Mouse (Mus musculus) neural tube, embryonic 14.5 days (tissue): ENCODE results near the gene Eml2. TPM values are rescaled to one million over a fixed set of nuclear protein-coding genes. Genes with fewer than 3 reads are reported as not detected.

ENCODE experiments used
- ATAC-seq: fragments of 200-750 bp; cut with Nextera tagmentation; 2 replicates; pipeline ENCODE4 v1.8.0; 2017; ENCODE audit warnings: low read depth, mild to moderate bottlenecking, moderate TSS enrichment, moderate library complexity
- H3K27ac ChIP-seq: fragments of 300-500 bp; sonication (generic); 2 replicates; pipeline ENCODE4 v1.5.1; 2014; ENCODE audit warnings: low read depth, mild to moderate bottlenecking, control low read depth, low read length, moderate library complexity, mixed read lengths
- H3K27me3 ChIP-seq: fragments of 300-500 bp; sonication (generic); 2 replicates; pipeline ENCODE4 v1.6.1; 2014; ENCODE audit warnings: low read length; ENCODE audit not compliant: control insufficient read depth, insufficient read depth
- H3K36me3 ChIP-seq: fragments of 300-500 bp; sonication (generic); 2 replicates; pipeline ENCODE4 v1.6.1; 2014; ENCODE audit warnings: low read length, mixed read lengths; ENCODE audit not compliant: control insufficient read depth, insufficient read depth
- H3K4me1 ChIP-seq: fragments of 300-500 bp; sonication (generic); 2 replicates; pipeline ENCODE4 v1.6.1; 2014; ENCODE audit warnings: low read length; ENCODE audit not compliant: control insufficient read depth, insufficient read depth
- H3K4me2 ChIP-seq: fragments of 300-500 bp; sonication (generic); 2 replicates; pipeline ENCODE4 v1.6.1; 2014; ENCODE audit warnings: mild to moderate bottlenecking, low read depth, low read length, control low read depth
- H3K4me3 ChIP-seq: fragments of 300-500 bp; sonication (generic); 2 replicates; pipeline ENCODE4 v1.5.1; 2014; ENCODE audit warnings: low read depth, low read length, control low read depth, mixed read lengths
- H3K9ac ChIP-seq: fragments of 300-500 bp; sonication (generic); replicated peaks from 2 replicates; pipeline ENCODE4 v1.6.1; 2014; ENCODE audit warnings: low read depth, mild to moderate bottlenecking, control low read depth, low read length, mixed read lengths
- H3K9me3 ChIP-seq: fragments of 300-500 bp; sonication (generic); 2 replicates; pipeline ENCODE4 v1.6.1; 2016; ENCODE audit warnings: low read length; ENCODE audit not compliant: control insufficient read depth
- WGBS: fragments of 180-500 bp; shearing (Covaris S2); extraction: QIAGEN DNeasy Blood & Tissue Kit; methylation state at CpG from one replicate; pipeline ENCODE4 v1.1.7; 2014; 5-methylcytosine and 5-hydroxymethylcytosine counted together
- polyA plus RNA-seq: library from polyadenylated mRNA; unstranded; fragments of >200 nt; fragmentation: Nextera tagmentation; extraction: Ambion mirVana; gene quantifications from 2 replicates; pipeline ENCODE4 v1.2.1, GENCODE M21; 2014

Gene Eml2
- polyA plus RNA-seq, 1 experiment from 2014 or later = 3.5 TPM

DNA sequence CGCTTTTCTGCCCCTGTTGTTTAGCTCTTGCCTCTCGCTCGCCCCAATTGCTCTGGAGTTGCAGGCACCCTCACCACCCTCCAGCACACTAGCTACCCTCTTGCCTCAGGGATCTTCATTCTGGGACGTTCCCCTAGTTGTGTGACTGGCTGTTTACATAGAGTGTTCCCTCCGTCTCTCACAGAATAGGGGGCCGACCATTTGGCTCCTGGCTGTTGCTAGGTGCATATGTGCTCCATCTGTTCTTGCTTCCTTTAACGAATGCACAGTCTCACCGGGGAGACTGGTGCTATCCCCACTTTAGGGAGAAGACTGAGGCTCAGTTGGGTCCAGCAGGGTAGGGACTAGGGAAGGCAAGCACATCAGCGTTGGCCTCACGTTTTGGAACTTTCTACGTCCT lies 17.6 kb upstream of the Eml2 start:
- Histone ChIP-seq H3K4me2 (no peak overlapping the region), H3K27me3 (peaks cover 10% of the 10 kb centered on the region; the same call in 1 of the 2 replicates), H3K9me3 (no peaks in the 10 kb centered on the region), H3K36me3 (no peaks in the 10 kb centered on the region; the same call in 1 of the 2 replicates), H3K4me3 (no peak overlapping the region), H3K4me1 (peaks cover 7% of the 10 kb centered on the region), H3K9ac (no peak overlapping the region), H3K27ac (no peak overlapping the region)
- WGBS = 68% methylated on average over 11 of the region's 11 CpGs
- no peak for ATAC-seq

DNA sequence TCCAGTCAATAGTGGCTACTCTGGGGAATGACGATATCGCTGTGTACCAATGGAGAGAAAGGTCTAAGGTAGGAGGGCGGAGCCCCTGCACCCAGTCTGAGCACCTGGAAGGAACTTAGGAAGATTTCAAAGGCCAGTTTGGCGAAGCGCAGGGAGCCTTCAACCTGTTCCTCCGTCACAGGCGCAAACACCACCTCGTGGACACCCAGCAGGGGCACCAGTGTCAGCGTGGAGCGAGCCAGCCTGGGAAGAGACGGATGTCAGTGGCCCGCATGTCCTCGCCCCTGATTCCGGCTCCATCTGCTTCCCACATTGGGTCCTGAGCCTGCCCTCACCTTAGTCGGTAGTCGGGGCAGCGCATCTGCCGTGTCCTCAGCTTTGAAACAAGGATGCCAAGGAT lies 16.8 kb upstream of the Eml2 start:
- H3K27me3 ChIP-seq = peaks cover 12% of the 10 kb centered on the region
- 15% methylated on average over 18 of the region's 18 CpGs for WGBS
- peak overlapping the region; percentile 41; the same call in 1 of the 2 replicates for H3K4me2 ChIP-seq
- H3K4me1 ChIP-seq = peaks cover 7% of the 10 kb centered on the region
- ATAC-seq = no peak
- no peaks in the 10 kb centered on the region for H3K9me3 ChIP-seq
- H3K4me3 ChIP-seq = no peak overlapping the region
- no peaks in the 10 kb centered on the region for H3K36me3 ChIP-seq
- H3K27ac ChIP-seq = no peak overlapping the region
- no peak overlapping the region for H3K9ac ChIP-seq

DNA sequence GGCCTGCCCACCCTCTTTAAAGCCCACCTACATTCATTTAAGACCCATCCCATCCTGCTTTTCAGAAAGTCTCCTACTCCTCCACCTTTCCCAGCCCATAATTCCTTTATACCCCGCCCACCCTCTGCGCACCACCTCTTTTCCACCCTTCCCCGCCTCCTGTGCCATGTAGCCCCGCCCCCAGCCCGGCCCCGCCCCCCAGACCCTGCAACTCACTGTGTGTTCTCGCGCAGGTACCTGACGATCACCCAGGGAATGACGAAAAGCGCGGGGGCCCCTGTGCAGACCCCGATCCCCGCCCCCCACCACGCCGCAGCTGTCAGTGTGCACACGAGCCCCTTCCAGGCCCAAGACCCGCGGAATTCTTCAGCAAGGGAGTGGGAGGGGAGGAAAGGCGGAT lies 16.1 kb upstream of the Eml2 start:
- Histone ChIP-seq H3K27ac (no peak overlapping the region), H3K4me3 (peak overlapping the region; percentile 26), H3K4me1 (peaks cover 7% of the 10 kb centered on the region), H3K36me3 (no peaks in the 10 kb centered on the region), H3K4me2 (peak overlapping the region; percentile 41), H3K9ac (peak overlapping the region; percentile 5; the same call in 1 of the 2 replicates), H3K9me3 (no peaks in the 10 kb centered on the region), H3K27me3 (peaks cover 13% of the 10 kb centered on the region)
- WGBS = 2% methylated on average over 20 of the region's 20 CpGs
- peak; percentile 44 for ATAC-seq

DNA sequence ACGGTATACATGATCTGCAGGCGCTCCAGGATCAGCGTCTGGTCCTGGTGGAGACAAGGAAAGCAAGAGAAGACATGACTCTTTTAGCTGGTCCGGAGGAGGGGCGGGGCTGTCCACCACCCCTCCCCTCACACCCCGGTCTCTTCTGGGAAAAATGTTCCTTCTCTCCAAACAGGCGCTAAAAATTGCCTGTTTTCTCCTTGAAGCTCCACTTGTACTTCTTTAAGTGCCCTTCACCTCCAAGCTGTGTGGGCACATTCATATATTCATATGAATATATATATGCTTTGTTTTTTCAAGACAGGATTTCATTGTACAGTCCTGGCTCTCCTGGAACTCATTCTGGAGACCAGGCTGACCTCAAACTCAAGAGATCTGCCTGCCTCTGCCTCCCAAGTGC lies 13.3 kb upstream of the Eml2 start:
- H3K4me3 ChIP-seq = no peak overlapping the region
- no peak overlapping the region for H3K4me2 ChIP-seq
- H3K27me3 ChIP-seq = peaks cover 13% of the 10 kb centered on the region
- H3K9ac ChIP-seq = no peak overlapping the region
- peaks cover 7% of the 10 kb centered on the region for H3K4me1 ChIP-seq
- H3K9me3 ChIP-seq = no peaks in the 10 kb centered on the region
- H3K36me3 ChIP-seq = no peaks in the 10 kb centered on the region
- WGBS = 83% methylated on average over 7 of the region's 7 CpGs
- ATAC-seq = no peak
- no peak overlapping the region for H3K27ac ChIP-seq

DNA sequence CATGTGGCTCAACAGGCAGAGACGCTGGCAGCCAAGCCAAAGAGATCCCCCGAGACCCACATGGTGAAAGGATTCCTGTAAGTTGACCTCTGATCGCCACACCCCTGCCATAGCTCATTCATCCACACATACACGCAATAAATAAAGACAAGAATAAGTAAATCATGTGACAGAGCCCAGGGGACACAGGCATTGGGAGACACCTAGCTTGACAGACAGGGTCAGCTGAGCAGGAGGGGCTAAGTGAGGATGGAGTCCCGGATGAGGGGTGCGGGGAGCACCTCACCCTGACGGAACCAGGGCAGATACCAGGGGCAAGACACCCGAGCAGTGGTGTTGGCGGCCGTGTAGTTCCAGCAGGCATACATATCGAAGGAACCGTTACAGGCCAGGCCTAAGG lies 12.5 kb upstream of the Eml2 start:
- no peak overlapping the region for H3K4me3 ChIP-seq
- no peaks in the 10 kb centered on the region for H3K9me3 ChIP-seq
- H3K4me2 ChIP-seq = no peak overlapping the region
- no peak overlapping the region for H3K9ac ChIP-seq
- peaks cover 7% of the 10 kb centered on the region for H3K4me1 ChIP-seq
- no peak overlapping the region for H3K27ac ChIP-seq
- WGBS = 26% methylated on average over 12 of the region's 12 CpGs
- H3K36me3 ChIP-seq = no peaks in the 10 kb centered on the region
- H3K27me3 ChIP-seq = peaks cover 13% of the 10 kb centered on the region
- ATAC-seq = no peak

DNA sequence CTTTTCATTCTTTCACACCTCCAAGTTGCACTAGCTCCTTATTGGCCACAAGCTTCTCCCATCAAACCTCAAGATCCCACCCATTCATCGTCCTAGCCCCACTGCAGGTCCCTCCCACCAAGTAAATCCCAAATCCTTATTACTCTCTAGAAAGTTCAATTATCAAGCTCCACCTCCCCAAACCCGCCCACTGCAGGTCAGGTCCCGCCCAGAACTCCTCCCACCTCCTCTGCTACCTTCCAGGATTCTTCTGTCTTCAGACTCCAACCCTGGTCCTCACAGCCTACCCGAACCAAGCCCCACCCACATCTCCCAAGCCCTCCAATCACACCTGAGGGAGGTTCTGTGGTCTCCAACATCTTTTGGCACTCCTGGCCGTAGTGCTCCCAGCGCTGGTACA lies 12.0 kb upstream of the Eml2 start:
- ATAC-seq = no peak
- 4% methylated on average over 6 of the region's 6 CpGs for WGBS
- no peak overlapping the region for H3K9ac ChIP-seq
- no peaks in the 10 kb centered on the region for H3K36me3 ChIP-seq
- H3K4me1 ChIP-seq = peaks cover 7% of the 10 kb centered on the region
- no peak overlapping the region for H3K4me3 ChIP-seq
- H3K27ac ChIP-seq = no peak overlapping the region
- H3K4me2 ChIP-seq = no peak overlapping the region
- H3K9me3 ChIP-seq = no peaks in the 10 kb centered on the region
- peaks cover 12% of the 10 kb centered on the region for H3K27me3 ChIP-seq

DNA sequence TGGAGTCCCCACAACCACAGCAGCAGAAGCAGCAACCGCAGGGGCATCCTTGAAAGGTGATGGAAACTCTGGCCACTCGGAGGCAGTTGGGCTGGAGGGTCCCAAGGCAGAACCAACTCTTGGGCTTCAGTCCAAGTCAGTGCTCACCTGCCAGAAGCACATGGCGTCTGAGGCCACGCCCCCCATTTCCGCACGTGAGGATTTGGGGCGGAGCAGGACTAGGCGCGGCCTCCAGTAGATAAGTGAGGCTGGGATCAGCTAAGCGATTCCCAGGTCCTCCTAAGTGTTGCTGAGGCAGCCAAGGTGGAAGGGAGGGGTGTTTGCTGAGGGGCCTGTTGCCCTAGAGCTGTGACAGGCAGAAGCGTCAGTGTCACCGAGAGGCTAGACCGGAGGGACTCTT lies 11.2 kb upstream of the Eml2 start:
- H3K4me2 ChIP-seq = peak overlapping the region; percentile 3; the same call in 1 of the 2 replicates
- 3% methylated on average over 13 of the region's 13 CpGs for WGBS
- H3K4me1 ChIP-seq = peaks cover 3% of the 10 kb centered on the region

DNA sequence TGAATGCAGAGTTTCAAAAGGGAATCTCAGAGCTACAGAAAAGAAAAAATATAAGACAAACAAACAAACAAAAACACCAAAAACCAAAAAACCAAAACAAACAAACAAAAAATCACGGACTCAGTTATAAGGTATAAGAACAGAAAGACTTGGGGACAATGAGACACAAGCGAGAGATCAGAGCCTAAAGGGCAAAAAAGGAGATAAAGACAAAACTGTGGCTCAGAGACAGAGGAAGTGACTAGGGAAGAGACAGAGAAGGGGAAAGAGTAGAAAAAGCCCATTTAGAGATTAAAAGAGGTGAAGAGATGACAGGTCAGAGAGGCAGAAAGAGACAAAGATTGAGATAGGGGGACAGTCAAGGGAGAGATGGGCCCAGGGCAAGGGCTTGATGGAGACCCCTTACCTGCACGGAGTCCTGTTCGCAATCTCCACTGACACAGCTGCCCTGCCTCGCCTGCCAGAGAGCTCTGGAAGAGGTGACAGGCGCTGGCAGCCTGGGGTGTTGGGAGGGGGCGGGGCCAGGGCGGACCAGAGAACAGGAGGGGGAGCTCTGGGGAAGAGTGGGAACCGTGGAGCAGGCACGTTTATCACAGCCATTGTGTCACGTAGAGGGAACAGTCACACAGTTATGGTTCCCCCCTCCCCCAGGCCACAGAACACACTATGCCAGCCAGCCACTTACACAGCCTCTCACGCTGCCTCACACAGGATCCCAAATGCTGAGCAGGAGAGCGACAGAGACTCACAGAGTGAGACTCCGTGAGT lies 10.4 kb upstream of the Eml2 start, which contains the start of gene Gipr:
Gene Gipr, minus strand, starts transcription at position 472 of the 768 bp plus-strand sequence.
- H3K4me3 ChIP-seq = no peak within 1 kb of the TSS

More for the DNA sequence above, 11.2 kb upstream of the Eml2 start:
- H3K27ac ChIP-seq = no peak overlapping the region
- ATAC-seq = no peak
- H3K9me3 ChIP-seq = no peaks in the 10 kb centered on the region
- H3K4me3 ChIP-seq = no peak overlapping the region
- no peak overlapping the region for H3K9ac ChIP-seq
- no peaks in the 10 kb centered on the region for H3K36me3 ChIP-seq
- peaks cover 9% of the 10 kb centered on the region; the same call in 1 of the 2 replicates for H3K27me3 ChIP-seq

DNA sequence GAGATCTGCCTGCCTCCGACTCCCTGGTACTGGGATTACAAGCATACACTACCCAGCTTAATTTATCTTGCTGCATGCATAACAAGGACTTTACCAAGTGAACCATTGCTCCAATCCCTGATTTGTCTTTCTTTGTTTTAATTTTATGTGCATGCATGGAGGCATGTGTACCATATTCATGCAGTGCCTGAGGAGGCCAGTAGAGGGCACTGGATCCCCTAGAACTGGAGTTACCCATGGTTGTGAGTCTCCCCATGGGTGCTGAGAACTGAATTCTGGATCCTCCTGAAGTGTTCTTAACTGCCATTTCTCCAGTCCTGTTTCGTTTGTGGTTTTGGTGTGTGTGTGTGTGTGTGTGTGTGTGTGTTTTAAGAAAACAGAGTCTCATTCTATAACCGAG lies 9.2 kb upstream of the Eml2 start:
- H3K9ac ChIP-seq = no peak overlapping the region
- H3K4me1 ChIP-seq = peaks cover 2% of the 10 kb centered on the region; the same call in 1 of the 2 replicates
- H3K4me2 ChIP-seq = no peak overlapping the region
- WGBS = 85% methylated on average over 3 of the region's 3 CpGs
- H3K27ac ChIP-seq = no peak overlapping the region
- H3K9me3 ChIP-seq = no peaks in the 10 kb centered on the region
- peaks cover 3% of the 10 kb centered on the region; the same call in 1 of the 2 replicates for H3K27me3 ChIP-seq
- H3K4me3 ChIP-seq = no peak overlapping the region
- no peak for ATAC-seq
- no peaks in the 10 kb centered on the region for H3K36me3 ChIP-seq

More for the DNA sequence above, 10.4 kb upstream of the Eml2 start, which contains the start of gene Gipr:
- no peaks in the 10 kb centered on the region for H3K9me3 ChIP-seq
- H3K36me3 ChIP-seq = no peaks in the 10 kb centered on the region
- peak within 1 kb of the TSS; percentile 5; the same call in 1 of the 2 replicates for H3K4me2 ChIP-seq
- 12% methylated on average over 14 of the region's 14 CpGs for WGBS
- H3K27ac ChIP-seq = no peak within 1 kb of the TSS
- peaks cover 5% of the 10 kb centered on the region; the same call in 1 of the 2 replicates for H3K27me3 ChIP-seq
- peak; percentile 39 for ATAC-seq
- H3K9ac ChIP-seq = 0 out of 2 replicates have a peak within 1 kb of the TSS, but pooled peaks have one; percentile 7
- peaks cover 2% of the 10 kb centered on the region; the same call in 1 of the 2 replicates for H3K4me1 ChIP-seq
